Mouse (Mus musculus) C2C12 (cell line): ENCODE measurements at regions not wholly inside any gene's neighbourhood (a gene's known extent, or its start where the extent isn't known, plus 50 kb on each side); places are given as distances from the start of the nearest gene placed in this dataset.

Source experiments
- CEBPB ChIP-seq: IDR thresholded peaks from one replicate; pipeline ENCODE4 v1.6.1; 2011; ENCODE audit warnings: low read depth, mild to moderate bottlenecking, control low read depth, moderate library complexity
- CTCF ChIP-seq: IDR thresholded peaks from one replicate; pipeline ENCODE4 v1.5.1; 2011; ENCODE audit not compliant: control insufficient read depth, insufficient read depth, insufficient read length
- MYOG ChIP-seq: IDR thresholded peaks from one replicate; pipeline ENCODE4 v1.6.1; 2011; ENCODE audit not compliant: control insufficient read depth, insufficient read length; ENCODE audit errors: extremely low read depth

DNA sequence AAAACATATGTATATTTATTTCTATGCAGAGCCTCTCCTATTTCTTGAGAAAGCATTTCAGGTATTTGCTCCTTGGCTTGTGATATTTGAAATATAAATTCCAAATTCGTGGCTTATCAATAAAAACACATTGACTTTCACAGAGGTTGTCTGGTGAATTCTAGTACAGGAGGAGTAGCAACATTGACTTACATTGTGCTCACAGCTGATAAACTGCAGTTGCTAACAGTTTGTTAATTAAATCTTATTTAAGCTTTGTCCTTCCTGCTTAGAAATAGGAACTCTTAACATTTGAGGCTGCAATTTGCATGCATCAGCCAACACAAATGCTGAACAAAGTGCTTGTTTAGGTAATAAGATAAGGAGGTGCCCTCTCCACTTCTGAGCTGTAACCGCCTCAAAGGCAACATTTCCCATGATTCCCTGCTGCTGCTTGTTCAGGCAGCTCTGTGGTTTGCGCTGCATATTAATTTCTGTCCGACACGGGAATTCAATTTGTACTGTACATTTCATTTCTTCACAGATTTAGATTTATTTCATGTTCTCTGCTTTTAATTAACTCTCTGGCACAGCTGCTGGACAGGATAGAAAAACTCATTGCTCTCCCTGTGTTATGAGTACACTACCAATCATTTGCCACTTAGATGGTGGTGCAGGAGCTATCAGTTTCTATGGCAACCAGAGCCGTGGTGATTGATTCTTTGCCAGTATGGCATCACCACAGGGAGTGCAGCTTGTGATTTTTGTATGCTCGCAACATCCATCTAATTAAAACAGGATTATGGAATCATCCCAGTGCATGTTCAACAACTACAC is 219.0 kb downstream of the Zfp352 start:
- TF ChIP-seq CTCF = no peak
- no peak for TF ChIP-seq MYOG
- TF ChIP-seq CEBPB = no peak
